Mouse (Mus musculus) CH12.LX (cell line): ENCODE data around the gene Pabpn1l. TPM values are rescaled to one million over a fixed set of nuclear protein-coding genes. Genes with fewer than 3 reads are reported as not detected.

Experiments
- DNase-seq: peaks from one replicate; pipeline ENCODE4 v3.0.0-alpha.2; 2013; ENCODE audit errors: extremely low read depth
- H3K27ac ChIP-seq: 2 replicates; pipeline ENCODE4 v1.5.1; 2012; ENCODE audit warnings: low read depth, mild to moderate bottlenecking, control low read depth, moderate library complexity; ENCODE audit not compliant: insufficient read depth
- H3K27me3 ChIP-seq: replicated peaks from 2 replicates; pipeline ENCODE3; 2012; ENCODE audit warnings: inconsistent platforms
- H3K36me3 ChIP-seq, 2 experiments: replicated peaks in 1 of 2; 2 replicates each; pipeline versions ENCODE3 to v1.6.1; 2012; ENCODE audit warnings: inconsistent platforms in 1 of 2, low read length in 1 of 2, mild to moderate bottlenecking in 1 of 2, mixed read lengths in 1 of 2, moderate library complexity in 1 of 2; ENCODE audit not compliant: control insufficient read depth in 1 of 2, insufficient read depth in 1 of 2
- H3K4me1 ChIP-seq, 2 experiments: 2 replicates each; pipeline ENCODE4 v1.6.1; 2012; ENCODE audit warnings: inconsistent platforms in 1 of 2, moderate library complexity in 1 of 2; ENCODE audit not compliant: insufficient read depth in 2 of 2, control insufficient read depth in 1 of 2
- H3K4me2 ChIP-seq: 2 replicates; pipeline ENCODE4 v1.6.1; 2012; ENCODE audit warnings: low read depth, mild to moderate bottlenecking, control low read depth; ENCODE audit not compliant: poor library complexity, insufficient read depth, severe bottlenecking
- H3K4me3 ChIP-seq, 3 experiments: fragments of 150-350 bp in 1 of 3; sonication (generic) in 1 of 3; replicated peaks in 1 of 3; 2 replicates each; pipeline versions ENCODE3 to v1.5.1; 2011 to 2012; ENCODE audit warnings: low read depth in 2 of 3, low read length in 2 of 3, mild to moderate bottlenecking in 2 of 3, moderate library complexity in 2 of 3, control low read depth in 1 of 3, improper control_type of control experiment in 1 of 3, inconsistent platforms in 1 of 3, mixed read lengths in 1 of 3; ENCODE audit not compliant: poor library complexity in 1 of 3
- H3K79me2 ChIP-seq: replicated peaks from 2 replicates; pipeline ENCODE4 v1.6.1; 2012; ENCODE audit warnings: mild to moderate bottlenecking, moderate library complexity; ENCODE audit not compliant: control insufficient read depth, poor library complexity, insufficient read depth, severe bottlenecking; ENCODE audit errors: extremely low read depth
- H3K9ac ChIP-seq: 2 replicates; pipeline ENCODE4 v1.6.1; 2012; ENCODE audit warnings: low read depth, mild to moderate bottlenecking, control low read depth, moderate library complexity; ENCODE audit not compliant: insufficient read depth
- H3K9me3 ChIP-seq: replicated peaks from 2 replicates; pipeline ENCODE3; 2012; ENCODE audit warnings: low read length, inconsistent platforms, mixed read lengths
- BHLHE40 ChIP-seq: IDR thresholded peaks from 2 replicates; pipeline ENCODE4 v1.6.1; 2011; ENCODE audit warnings: mild to moderate bottlenecking, low read depth, low read length, improper control_type of control experiment
- CHD1 ChIP-seq: IDR thresholded peaks from 2 replicates; pipeline ENCODE4 v1.6.1; 2012; ENCODE audit warnings: low read depth, low read length, improper control_type of control experiment, inconsistent platforms
- CHD2 ChIP-seq: IDR thresholded peaks from 2 replicates; pipeline ENCODE4 v1.6.1; 2011; ENCODE audit warnings: low read length, improper control_type of control experiment
- ELF1 ChIP-seq: IDR thresholded peaks from 2 replicates; pipeline ENCODE4 v1.6.1; 2014; ENCODE audit warnings: low read depth, mild to moderate bottlenecking, inconsistent platforms, low read length, improper control_type of control experiment
- EP300 ChIP-seq: IDR thresholded peaks from 2 replicates; pipeline ENCODE4 v1.6.1; 2011; ENCODE audit warnings: low read length, improper control_type of control experiment
- ETS1 ChIP-seq: conservative IDR thresholded peaks from 2 replicates; pipeline ENCODE4 v1.6.1; 2012; ENCODE audit warnings: low read depth, mild to moderate bottlenecking, inconsistent platforms, low read length, improper control_type of control experiment, moderate library complexity
- GABPA ChIP-seq: IDR thresholded peaks from 2 replicates; pipeline ENCODE4 v1.6.1; 2012; ENCODE audit warnings: low read depth, low read length, improper control_type of control experiment, inconsistent platforms; ENCODE audit not compliant: insufficient replicate concordance
- HCFC1 ChIP-seq: IDR thresholded peaks from 2 replicates; pipeline ENCODE4 v1.6.1; 2012; ENCODE audit warnings: low read depth, mild to moderate bottlenecking, inconsistent platforms, low read length, improper control_type of control experiment
- IRF4 ChIP-seq: IDR thresholded peaks from 2 replicates; pipeline ENCODE4 v1.6.1; 2014; ENCODE audit warnings: low read depth, mild to moderate bottlenecking, inconsistent platforms, low read length, improper control_type of control experiment
- JUND ChIP-seq: conservative IDR thresholded peaks from 2 replicates; pipeline ENCODE4 v1.6.1; 2011; ENCODE audit warnings: low read depth, low read length, improper control_type of control experiment
- MAFK ChIP-seq: IDR thresholded peaks from 2 replicates; pipeline ENCODE4 v1.6.1; 2011; ENCODE audit warnings: low read length, improper control_type of control experiment; ENCODE audit not compliant: insufficient replicate concordance
- MAX ChIP-seq: IDR thresholded peaks from 2 replicates; pipeline ENCODE4 v1.6.1; 2011; ENCODE audit warnings: low read length, improper control_type of control experiment
- MAZ ChIP-seq: IDR thresholded peaks from 2 replicates; pipeline ENCODE4 v1.6.1; 2012; ENCODE audit warnings: low read depth, mild to moderate bottlenecking, inconsistent platforms, low read length, improper control_type of control experiment, moderate library complexity
- MEF2A ChIP-seq: IDR thresholded peaks from 2 replicates; pipeline ENCODE4 v1.6.1; 2014; ENCODE audit warnings: low read depth, mild to moderate bottlenecking, inconsistent platforms, low read length, improper control_type of control experiment, borderline replicate concordance
- MXI1 ChIP-seq: IDR thresholded peaks from 2 replicates; pipeline ENCODE4 v1.6.1; 2011; ENCODE audit warnings: mild to moderate bottlenecking, low read depth, low read length, improper control_type of control experiment
- MYC ChIP-seq: IDR thresholded peaks from 2 replicates; pipeline ENCODE4 v1.6.1; 2011; ENCODE audit warnings: low read depth, mild to moderate bottlenecking, improper control_type of control experiment, low read length
- NELFE ChIP-seq: IDR thresholded peaks from 2 replicates; pipeline ENCODE4 v1.6.1; 2011; ENCODE audit warnings: low read depth, low read length, improper control_type of control experiment
- NRF1 ChIP-seq: IDR thresholded peaks from 2 replicates; pipeline ENCODE4 v1.6.1; 2014; ENCODE audit warnings: low read depth, mild to moderate bottlenecking, inconsistent platforms, low read length, improper control_type of control experiment, moderate library complexity
- PAX5 ChIP-seq: IDR thresholded peaks from 2 replicates; pipeline ENCODE4 v1.6.1; 2012; ENCODE audit warnings: low read length, inconsistent platforms, mixed read lengths
- POLR2A ChIP-seq: IDR thresholded peaks from 2 replicates; pipeline ENCODE4 v1.6.1; 2011; ENCODE audit warnings: low read depth, mild to moderate bottlenecking, improper control_type of control experiment, low read length
- POLR2AphosphoS2 ChIP-seq: IDR thresholded peaks from 2 replicates; pipeline ENCODE4 v1.6.1; 2011; ENCODE audit warnings: low read depth, low read length, improper control_type of control experiment
- RCOR1 ChIP-seq: conservative IDR thresholded peaks from 2 replicates; pipeline ENCODE4 v1.6.1; 2012; ENCODE audit warnings: low read depth, mild to moderate bottlenecking, inconsistent platforms, low read length, improper control_type of control experiment
- SIN3A ChIP-seq: IDR thresholded peaks from 2 replicates; pipeline ENCODE4 v1.6.1; 2012; ENCODE audit warnings: low read length, improper control_type of control experiment, inconsistent platforms
- SMC3 ChIP-seq: IDR thresholded peaks from 2 replicates; pipeline ENCODE4 v1.6.1; 2011; ENCODE audit warnings: low read depth, low read length, improper control_type of control experiment
- TBP ChIP-seq: conservative IDR thresholded peaks from 2 replicates; pipeline ENCODE4 v1.6.1; 2011; ENCODE audit warnings: low read depth, low read length, improper control_type of control experiment
- TCF12 ChIP-seq: IDR thresholded peaks from 2 replicates; pipeline ENCODE4 v1.6.1; 2014; ENCODE audit warnings: low read depth, mild to moderate bottlenecking, inconsistent platforms, low read length, improper control_type of control experiment
- USF1 ChIP-seq: IDR thresholded peaks from 2 replicates; pipeline ENCODE4 v1.6.1; 2014; ENCODE audit warnings: low read depth, mild to moderate bottlenecking, inconsistent platforms, low read length, improper control_type of control experiment
- USF2 ChIP-seq: conservative IDR thresholded peaks from 2 replicates; pipeline ENCODE4 v1.6.1; 2011; ENCODE audit warnings: low read depth, low read length, improper control_type of control experiment
- ZC3H11A ChIP-seq: IDR thresholded peaks from 2 replicates; pipeline ENCODE4 v1.6.1; 2012; ENCODE audit warnings: low read depth, mild to moderate bottlenecking, inconsistent platforms, low read length, improper control_type of control experiment
- ZMIZ1 ChIP-seq: IDR thresholded peaks from 2 replicates; pipeline ENCODE4 v1.6.1; 2012; ENCODE audit warnings: low read depth, mild to moderate bottlenecking, inconsistent platforms, low read length, improper control_type of control experiment
- ZNF384 ChIP-seq: IDR thresholded peaks from 2 replicates; pipeline ENCODE4 v1.6.1; 2012; ENCODE audit warnings: low read depth, low read length, improper control_type of control experiment, inconsistent platforms
- dilution Hi-C: fragments of 300-500 bp; cut with MboI; formaldehyde crosslinking; loops from 2 replicates; pipeline ENCODE4 v1.14.3; 2020; ENCODE audit warnings: low sequenced_read_pairs; ENCODE audit not compliant: extremely low pct_unique_long_range_greater_than_20kb, extremely low pct_ligation_motif_present
- in situ Hi-C: fragments of 300-500 bp; cut with MboI; formaldehyde crosslinking; loops from 3 replicates; pipeline ENCODE4 v1.14.3; 2019; ENCODE audit warnings: low sequenced_read_pairs, low pct_ligation_motif_present, low pct_unique_long_range_greater_than_20kb, mixed read lengths
- polyA plus RNA-seq: library from polyadenylated mRNA; unstranded; fragments of >175 nt; gene quantifications from 2 replicates; pipeline ENCODE4 v1.2.1, GENCODE M21; 2012; ENCODE audit warnings: low read depth; ENCODE audit not compliant: insufficient read length
- total RNA-seq, 2 experiments: library from RNA; depleted of rRNA; stranded (reverse); fragments of 300-350 nt in 1 of 2; fragments of >200 nt in 1 of 2; gene quantifications; 2 replicates each; pipeline ENCODE4 v1.2.3; 2012 to 2014

Gene Pabpn1l
- total and polyA plus RNA-seq, 3 experiments: not detected

DNA sequence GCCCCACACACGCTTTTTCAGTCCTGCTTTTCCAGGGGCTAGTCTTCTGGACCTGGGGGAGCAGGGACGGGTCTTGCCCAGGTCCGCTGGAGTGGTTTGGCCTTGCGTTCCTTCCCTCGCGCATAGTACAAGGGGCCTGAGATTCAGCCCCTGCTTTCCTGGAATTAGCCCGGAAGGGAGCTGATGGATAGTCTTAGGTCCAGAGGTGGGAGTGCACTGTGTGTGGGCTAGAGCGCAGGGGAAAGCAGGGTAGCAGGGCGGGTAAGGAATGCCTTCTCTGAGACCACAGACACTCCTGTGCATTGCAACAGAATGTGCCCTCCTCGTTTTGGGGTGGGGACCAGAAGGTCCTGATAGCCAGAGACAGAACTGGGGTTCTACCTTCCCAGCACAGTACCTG, 45.4 kb downstream of the Pabpn1l start:
- dilution Hi-C loops: no loop called here

DNA sequence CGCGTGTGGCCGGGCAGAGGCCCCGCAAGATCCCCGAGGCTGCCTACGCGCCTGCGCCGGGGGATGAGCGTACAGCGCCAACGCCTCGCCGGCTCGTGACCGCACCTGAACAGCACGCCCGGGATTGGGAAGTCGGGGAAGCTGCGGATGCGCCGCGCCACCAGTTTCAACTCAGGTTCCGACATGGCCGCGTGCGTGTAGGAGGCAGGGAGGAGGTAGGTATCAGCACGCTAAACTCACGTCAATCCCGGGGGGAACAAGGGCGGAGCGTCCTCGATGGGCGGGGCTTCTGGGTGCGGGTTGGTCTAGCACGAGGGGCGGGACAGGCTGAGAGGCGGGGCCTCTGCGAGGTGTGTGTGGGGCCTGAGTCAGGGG, 45.9 kb downstream of the Pabpn1l start, which contains the start of gene Aprt:
Aprt (minus strand) TSS at position 262 of the 375 bp plus-strand sequence.
- Histone ChIP-seq H3K9ac (peak within 1 kb of the TSS; percentile 70), H3K27me3 (no peaks in the 10 kb centered on the region), H3K79me2 (peaks cover 17% of the 10 kb centered on the region), H3K9me3 (no peaks in the 10 kb centered on the region), H3K4me1 (peaks cover 16 to 37% of the 10 kb centered on the region in 2 experiments), H3K27ac (peak within 1 kb of the TSS; percentile 29), H3K4me3 (peak within 1 kb of the TSS; percentile 76 to 91 (median 89)), H3K36me3 (peaks cover 20 to 68% of the 10 kb centered on the region in 2 experiments), H3K4me2 (peak within 1 kb of the TSS; percentile 55)
- TF ChIP-seq CHD1 (no peak), CHD2 (no peak), JUND (no peak), POLR2A (peak; percentile 89), MEF2A (peak; percentile 52; the same call in 1 of the 2 replicates), NELFE (peak; percentile 82), MAX (peak; percentile 87; the same call in 1 of the 2 replicates), ZMIZ1 (peak; percentile 85), IRF4 (peak; percentile 23; the same call in 1 of the 2 replicates), MXI1 (peak; percentile 93), MAZ (0 out of 2 replicates have a peak, but pooled peaks have one; percentile 44), USF1 (no peak), NRF1 (peak; percentile 80), SMC3 (0 out of 2 replicates have a peak, but pooled peaks have one; percentile 1), EP300 (no peak), POLR2AphosphoS2 (peak; percentile 88; the same call in 1 of the 2 replicates), TCF12 (peak; percentile 57; the same call in 1 of the 2 replicates), SIN3A (peak; percentile 60), HCFC1 (peak; percentile 55), ZNF384 (no peak), GABPA (no peak), TBP (0 out of 2 replicates have a peak, but pooled peaks have one; percentile 43), BHLHE40 (peak; percentile 86), RCOR1 (no peak), MYC (peak; percentile 92), ETS1 (0 out of 2 replicates have a peak, but pooled peaks have one; percentile 16), USF2 (no peak), ELF1 (no peak; the same call in 1 of the 2 replicates)
- peak; percentile 97 for DNase-seq
- in situ Hi-C loops (no loop called here), dilution Hi-C loops (no loop called here)

More for the DNA sequence above, 45.4 kb downstream of the Pabpn1l start:
- Histone ChIP-seq H3K4me3 (peak overlapping the region in 1 of 3 experiments; percentile 89), H3K4me2 (no peak overlapping the region), H3K27ac (no peak overlapping the region), H3K4me1 (peaks cover 16 to 37% of the 10 kb centered on the region in 2 experiments), H3K27me3 (no peaks in the 10 kb centered on the region), H3K36me3 (peaks cover 15 to 64% of the 10 kb centered on the region in 2 experiments), H3K9ac (no peak overlapping the region), H3K9me3 (no peaks in the 10 kb centered on the region), H3K79me2 (peaks cover 17% of the 10 kb centered on the region)
- in situ Hi-C loops: no loop called here
- no peak for TF ChIP-seq ZC3H11A
- TF ChIP-seq USF1: no peak
- no peak for TF ChIP-seq MAX
- TF ChIP-seq EP300: no peak
- no peak for TF ChIP-seq HCFC1
- TF ChIP-seq ETS1: no peak
- no peak for TF ChIP-seq POLR2AphosphoS2
- TF ChIP-seq CHD1: no peak
- TF ChIP-seq MAFK: no peak
- TF ChIP-seq PAX5: no peak
- no peak for TF ChIP-seq GABPA
- no peak for TF ChIP-seq MEF2A
- no peak for TF ChIP-seq CHD2
- no peak for DNase-seq
